Mouse (Mus musculus): Measurements from ENCODE around the gene Tbc1d4. TPM values are rescaled to one million over a fixed set of nuclear protein-coding genes. Genes with fewer than 3 reads are reported as not detected.
"Not testable (repeated sequence)": the region's sequence is repeated elsewhere in the genome, so short reads cannot be mapped to it uniquely, and the experiment has no call there.

The Tbc1d4 gene
- polyA plus RNA-seq, 1 experiment from 2014 or later: 8.7 TPM

GRCm38 (mm10) chr14:101591101-101591500, 17.9 kb downstream of the Tbc1d4 start:
- WGBS: 86% methylated on average over 5 of the region's 5 CpGs
- no peak for ATAC-seq (ENCODE audit: insufficient number of reproducible peaks, insufficient read depth, low FRiP score, low read depth)
- H3K4me1 ChIP-seq (ENCODE audit: control insufficient read depth, insufficient read depth, low read length): no peaks in the 10 kb centered on the region
- no peak overlapping the region for H3K4me3 ChIP-seq (ENCODE audit: low read depth, low read length)
- H3K9me3 ChIP-seq (ENCODE audit: control insufficient read depth, low read depth, low read length): no peaks in the 10 kb centered on the region
- H3K36me3 ChIP-seq (ENCODE audit: control insufficient read depth, insufficient read depth, low read length): no peaks in the 10 kb centered on the region
- H3K4me2 ChIP-seq (replicated peaks; ENCODE audit: low read depth, low read length): no peak overlapping the region
- no peak overlapping the region for H3K9ac ChIP-seq (replicated peaks; ENCODE audit: low read depth, low read length)
- H3K27me3 ChIP-seq (ENCODE audit: control insufficient read depth, insufficient read depth, low read length): no peaks in the 10 kb centered on the region
- H3K27ac ChIP-seq (ENCODE audit: low read length): no peak overlapping the region

GRCm38 (mm10) chr14:101588209-101588991, 20.6 kb downstream of the Tbc1d4 start:
- not testable (repeated sequence) for H3K9me3 ChIP-seq (ENCODE audit: control insufficient read depth, low read depth, low read length); ATAC-seq (ENCODE audit: insufficient number of reproducible peaks, insufficient read depth, low FRiP score, low read depth); H3K4me2 ChIP-seq (replicated peaks; ENCODE audit: low read depth, low read length); H3K27me3 ChIP-seq (ENCODE audit: control insufficient read depth, insufficient read depth, low read length); H3K4me3 ChIP-seq (ENCODE audit: low read depth, low read length); H3K4me1 ChIP-seq (ENCODE audit: control insufficient read depth, insufficient read depth, low read length); H3K27ac ChIP-seq (ENCODE audit: low read length); H3K9ac ChIP-seq (replicated peaks; ENCODE audit: low read depth, low read length); H3K36me3 ChIP-seq (ENCODE audit: control insufficient read depth, insufficient read depth, low read length)
- 57% methylated on average over 2 of the region's 4 CpGs for WGBS

DNA sequence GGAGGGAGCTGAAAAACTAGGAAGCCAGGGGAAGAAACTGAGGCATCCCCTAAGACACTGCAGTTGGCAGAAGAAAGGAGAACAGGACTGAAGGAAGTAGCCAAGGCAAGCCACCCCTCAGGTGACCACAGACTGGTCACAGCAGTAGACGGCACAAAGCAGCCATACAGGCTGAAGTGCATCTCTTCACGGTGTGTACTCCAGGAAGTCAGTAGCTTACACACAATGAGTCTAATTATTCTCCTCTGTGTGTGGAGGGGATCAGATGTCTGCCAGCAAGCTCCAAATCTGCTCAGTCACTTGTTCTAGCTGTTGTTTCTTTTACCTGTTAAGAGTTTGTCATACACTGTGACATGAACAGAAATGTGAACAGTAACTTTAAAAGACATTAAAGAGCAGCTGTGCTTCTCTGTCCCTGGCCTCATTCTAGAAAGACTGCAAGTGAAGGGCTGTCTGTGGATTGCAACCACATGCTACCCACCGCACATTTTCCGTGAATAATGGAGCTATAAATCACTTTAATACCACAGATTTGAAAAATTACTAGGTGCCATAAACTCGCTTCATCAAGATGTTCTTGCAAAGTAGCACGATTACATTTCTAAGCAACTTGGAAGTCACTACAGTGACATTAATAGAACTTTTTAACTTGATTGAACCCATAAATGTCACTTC, 21.5 kb downstream of the Tbc1d4 start:
- not testable (repeated sequence) for H3K9ac ChIP-seq (replicated peaks; ENCODE audit: low read depth, low read length); H3K4me1 ChIP-seq (ENCODE audit: control insufficient read depth, insufficient read depth, low read length); H3K9me3 ChIP-seq (ENCODE audit: control insufficient read depth, low read depth, low read length); ATAC-seq (ENCODE audit: insufficient number of reproducible peaks, insufficient read depth, low FRiP score, low read depth); H3K27ac ChIP-seq (ENCODE audit: low read length); H3K36me3 ChIP-seq (ENCODE audit: control insufficient read depth, insufficient read depth, low read length); H3K4me2 ChIP-seq (replicated peaks; ENCODE audit: low read depth, low read length); H3K4me3 ChIP-seq (ENCODE audit: low read depth, low read length); H3K27me3 ChIP-seq (ENCODE audit: control insufficient read depth, insufficient read depth, low read length)
- WGBS: 42% methylated on average over 4 of the region's 6 CpGs

DNA sequence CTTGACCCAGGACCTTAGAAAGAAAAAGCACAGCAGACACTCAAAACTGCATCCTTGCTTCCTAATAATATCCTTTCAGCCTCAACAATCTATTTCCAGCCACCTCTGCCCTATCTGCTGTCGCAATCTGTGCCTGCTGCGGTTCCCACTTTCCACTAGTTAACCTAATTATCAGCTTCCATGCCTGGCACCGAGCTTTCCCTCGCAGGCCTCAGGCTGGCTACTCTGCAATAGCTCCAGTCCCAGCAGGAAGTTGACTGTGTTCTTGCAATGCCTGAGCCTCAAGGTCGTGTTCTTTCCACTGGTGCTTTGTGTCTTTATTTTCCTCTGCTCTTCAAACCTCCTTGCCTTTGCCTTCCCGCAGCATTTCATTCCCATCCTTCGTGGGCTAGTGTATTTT, 22.9 kb downstream of the Tbc1d4 start:
- H3K27me3 ChIP-seq (ENCODE audit: control insufficient read depth, insufficient read depth, low read length): no peaks in the 10 kb centered on the region
- no peak for ATAC-seq (ENCODE audit: insufficient number of reproducible peaks, insufficient read depth, low FRiP score, low read depth)
- H3K9ac ChIP-seq (replicated peaks; ENCODE audit: low read depth, low read length): no peak overlapping the region
- no peak overlapping the region for H3K4me3 ChIP-seq (ENCODE audit: low read depth, low read length)
- no peaks in the 10 kb centered on the region for H3K9me3 ChIP-seq (ENCODE audit: control insufficient read depth, low read depth, low read length)
- no peaks in the 10 kb centered on the region for H3K36me3 ChIP-seq (ENCODE audit: control insufficient read depth, insufficient read depth, low read length)
- 62% methylated on average over 7 of the region's 7 CpGs for WGBS
- H3K4me1 ChIP-seq (ENCODE audit: control insufficient read depth, insufficient read depth, low read length): no peaks in the 10 kb centered on the region
- H3K27ac ChIP-seq (ENCODE audit: low read length): no peak overlapping the region
- H3K4me2 ChIP-seq (replicated peaks; ENCODE audit: low read depth, low read length): no peak overlapping the region

DNA sequence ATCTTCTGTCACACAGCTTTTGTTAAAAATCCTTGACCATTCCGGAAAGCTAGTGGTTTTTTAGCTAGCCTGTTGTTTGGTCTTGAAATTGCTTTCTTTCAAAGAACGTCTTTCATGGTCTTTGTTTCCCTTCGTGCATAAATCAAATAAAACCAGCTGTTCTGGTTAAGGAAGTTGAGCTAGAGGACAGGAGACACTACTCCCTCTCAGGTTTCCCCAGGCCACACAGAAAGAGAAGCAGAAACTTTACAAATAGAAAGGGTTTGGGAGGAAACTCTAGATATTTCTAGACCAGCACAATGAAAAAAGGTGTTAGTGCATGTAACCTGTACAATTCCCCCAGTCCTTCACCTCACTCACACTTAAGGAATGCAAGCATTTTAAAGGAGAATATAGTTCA, 33.3 kb downstream of the Tbc1d4 start:
- Histone ChIP-seq H3K9me3 (ENCODE audit: control insufficient read depth, low read depth, low read length) (no peaks in the 10 kb centered on the region), H3K27ac (ENCODE audit: low read length) (no peak overlapping the region), H3K4me1 (ENCODE audit: control insufficient read depth, insufficient read depth, low read length) (no peaks in the 10 kb centered on the region), H3K27me3 (ENCODE audit: control insufficient read depth, insufficient read depth, low read length) (no peaks in the 10 kb centered on the region), H3K9ac (replicated peaks; ENCODE audit: low read depth, low read length) (no peak overlapping the region), H3K36me3 (ENCODE audit: control insufficient read depth, insufficient read depth, low read length) (no peaks in the 10 kb centered on the region), H3K4me2 (replicated peaks; ENCODE audit: low read depth, low read length) (no peak overlapping the region), H3K4me3 (ENCODE audit: low read depth, low read length) (no peak overlapping the region)
- WGBS: 13% methylated on average over 3 of the region's 3 CpGs
- ATAC-seq (ENCODE audit: insufficient number of reproducible peaks, insufficient read depth, low FRiP score, low read depth): no peak

DNA sequence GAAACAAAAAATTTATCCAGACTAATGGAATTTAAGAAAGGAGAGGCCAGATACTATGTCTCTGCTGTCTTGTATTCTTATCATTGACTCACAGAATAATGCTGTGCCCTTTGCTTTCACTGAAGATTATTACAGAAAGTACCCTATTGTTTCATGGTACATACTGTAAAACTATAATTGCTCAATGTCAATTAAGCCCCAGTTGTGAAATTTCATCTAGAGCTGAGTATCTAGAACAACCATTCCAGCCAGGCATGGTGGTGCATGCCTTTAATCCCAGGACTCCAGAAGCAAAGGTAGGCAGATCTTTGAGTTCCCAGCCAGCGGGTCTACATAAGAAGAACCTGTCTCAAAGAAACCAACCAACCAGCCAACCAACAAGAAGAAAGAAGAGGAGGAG, 34.5 kb downstream of the Tbc1d4 start:
- H3K36me3 ChIP-seq (ENCODE audit: control insufficient read depth, insufficient read depth, low read length): no peaks in the 10 kb centered on the region
- no peak for ATAC-seq (ENCODE audit: insufficient number of reproducible peaks, insufficient read depth, low FRiP score, low read depth)
- no peak overlapping the region for H3K4me3 ChIP-seq (ENCODE audit: low read depth, low read length)
- H3K27me3 ChIP-seq (ENCODE audit: control insufficient read depth, insufficient read depth, low read length): no peaks in the 10 kb centered on the region
- H3K9ac ChIP-seq (replicated peaks; ENCODE audit: low read depth, low read length): no peak overlapping the region
- no peaks in the 10 kb centered on the region for H3K9me3 ChIP-seq (ENCODE audit: control insufficient read depth, low read depth, low read length)
- 88% methylated on average over 1 of the region's 1 CpGs for WGBS
- no peak overlapping the region for H3K4me2 ChIP-seq (replicated peaks; ENCODE audit: low read depth, low read length)
- no peak overlapping the region for H3K27ac ChIP-seq (ENCODE audit: low read length)
- no peaks in the 10 kb centered on the region for H3K4me1 ChIP-seq (ENCODE audit: control insufficient read depth, insufficient read depth, low read length)

GRCm38 (mm10) chr14:101573107-101573614, 35.8 kb downstream of the Tbc1d4 start:
- Histone ChIP-seq H3K27me3 (ENCODE audit: control insufficient read depth, insufficient read depth, low read length) (no peaks in the 10 kb centered on the region), H3K4me1 (ENCODE audit: control insufficient read depth, insufficient read depth, low read length) (no peaks in the 10 kb centered on the region), H3K27ac (ENCODE audit: low read length) (no peak overlapping the region), H3K4me2 (replicated peaks; ENCODE audit: low read depth, low read length) (no peak overlapping the region), H3K9me3 (ENCODE audit: control insufficient read depth, low read depth, low read length) (no peaks in the 10 kb centered on the region), H3K9ac (replicated peaks; ENCODE audit: low read depth, low read length) (no peak overlapping the region), H3K4me3 (ENCODE audit: low read depth, low read length) (no peak overlapping the region), H3K36me3 (ENCODE audit: control insufficient read depth, insufficient read depth, low read length) (no peaks in the 10 kb centered on the region)
- 56% methylated on average over 7 of the region's 7 CpGs for WGBS
- ATAC-seq (ENCODE audit: insufficient number of reproducible peaks, insufficient read depth, low FRiP score, low read depth): no peak

DNA sequence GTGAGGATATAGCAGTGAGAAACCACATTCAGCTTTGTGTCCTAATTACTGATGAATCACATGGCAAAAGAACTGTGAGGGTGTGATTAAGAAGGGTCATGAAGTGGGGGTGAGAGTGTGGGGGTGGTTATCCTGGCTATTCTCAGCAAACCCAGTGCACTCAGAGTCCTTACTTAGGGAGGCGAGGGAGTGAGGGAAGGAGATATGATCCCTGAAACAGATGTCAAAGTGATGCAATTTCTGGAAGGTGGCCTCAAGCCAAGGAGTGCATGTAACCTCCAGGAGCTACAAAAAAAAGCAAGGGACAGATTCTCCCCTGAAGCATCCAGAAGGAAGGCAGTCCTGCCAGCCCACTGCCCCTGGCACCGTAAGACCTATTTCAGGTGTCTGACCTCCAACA, 40.2 kb downstream of the Tbc1d4 start:
- WGBS: 64% methylated on average over 2 of the region's 2 CpGs
- H3K4me2 ChIP-seq (replicated peaks; ENCODE audit: low read depth, low read length): no peak overlapping the region
- no peaks in the 10 kb centered on the region for H3K9me3 ChIP-seq (ENCODE audit: control insufficient read depth, low read depth, low read length)
- ATAC-seq (ENCODE audit: insufficient number of reproducible peaks, insufficient read depth, low FRiP score, low read depth): no peak
- H3K4me3 ChIP-seq (ENCODE audit: low read depth, low read length): no peak overlapping the region
- no peak overlapping the region for H3K27ac ChIP-seq (ENCODE audit: low read length)
- H3K4me1 ChIP-seq (ENCODE audit: control insufficient read depth, insufficient read depth, low read length): no peaks in the 10 kb centered on the region
- no peaks in the 10 kb centered on the region for H3K36me3 ChIP-seq (ENCODE audit: control insufficient read depth, insufficient read depth, low read length)
- H3K9ac ChIP-seq (replicated peaks; ENCODE audit: low read depth, low read length): no peak overlapping the region
- no peaks in the 10 kb centered on the region for H3K27me3 ChIP-seq (ENCODE audit: control insufficient read depth, insufficient read depth, low read length)
